Mouse (Mus musculus) bone marrow, adult 2 months (tissue): Measurements from ENCODE around the gene H1foo. TPM values are rescaled to one million over a fixed set of nuclear protein-coding genes. Genes with fewer than 3 reads are reported as not detected.

Source experiments
- H3K27ac ChIP-seq: fragments of 200-500 bp; 2 replicates; pipeline ENCODE4 v1.5.1; 2012; ENCODE audit warnings: low read depth, mild to moderate bottlenecking, control low read depth, inconsistent platforms, low read length; ENCODE audit not compliant: control insufficient read depth, poor library complexity, insufficient read depth
- H3K4me1 ChIP-seq: fragments of 200-500 bp; 2 replicates; pipeline ENCODE4 v1.6.1; 2011; ENCODE audit warnings: low read length; ENCODE audit not compliant: control insufficient read depth, insufficient read depth
- H3K4me3 ChIP-seq: fragments of 200-500 bp; replicated peaks from 2 replicates; pipeline ENCODE3; 2011; ENCODE audit warnings: mild to moderate bottlenecking, low read depth, low read length, control low read depth; ENCODE audit not compliant: control insufficient read depth
- CTCF ChIP-seq: fragments of 200-500 bp; IDR thresholded peaks from 2 replicates; pipeline ENCODE4 v1.5.1; 2011; ENCODE audit warnings: low read length, control low read depth; ENCODE audit not compliant: control insufficient read depth, insufficient read depth
- POLR2A ChIP-seq: fragments of 200-500 bp; IDR thresholded peaks from 2 replicates; pipeline ENCODE4 v1.6.1; 2011; ENCODE audit warnings: low read depth, mild to moderate bottlenecking, control low read depth, low read length, borderline replicate concordance; ENCODE audit not compliant: control insufficient read depth
- whole genome bisulfite sequencing: fragments of 180-500 bp; shearing (Covaris S2); methylation state at CpG from one replicate; pipeline ENCODE4 v1.1.7; 2018; 5-methylcytosine and 5-hydroxymethylcytosine counted together
- polyA plus RNA-seq: library from polyadenylated mRNA; stranded (reverse); fragments of >200 nt; gene quantifications from 2 replicates; pipeline ENCODE4 v1.2.4, GENCODE M21; 2011; ENCODE audit warnings: low replicate concordance; ENCODE audit not compliant: missing spikeins, insufficient read depth, insufficient read length

The H1foo gene
- polyA plus RNA-seq, 1 experiment = not detected

DNA sequence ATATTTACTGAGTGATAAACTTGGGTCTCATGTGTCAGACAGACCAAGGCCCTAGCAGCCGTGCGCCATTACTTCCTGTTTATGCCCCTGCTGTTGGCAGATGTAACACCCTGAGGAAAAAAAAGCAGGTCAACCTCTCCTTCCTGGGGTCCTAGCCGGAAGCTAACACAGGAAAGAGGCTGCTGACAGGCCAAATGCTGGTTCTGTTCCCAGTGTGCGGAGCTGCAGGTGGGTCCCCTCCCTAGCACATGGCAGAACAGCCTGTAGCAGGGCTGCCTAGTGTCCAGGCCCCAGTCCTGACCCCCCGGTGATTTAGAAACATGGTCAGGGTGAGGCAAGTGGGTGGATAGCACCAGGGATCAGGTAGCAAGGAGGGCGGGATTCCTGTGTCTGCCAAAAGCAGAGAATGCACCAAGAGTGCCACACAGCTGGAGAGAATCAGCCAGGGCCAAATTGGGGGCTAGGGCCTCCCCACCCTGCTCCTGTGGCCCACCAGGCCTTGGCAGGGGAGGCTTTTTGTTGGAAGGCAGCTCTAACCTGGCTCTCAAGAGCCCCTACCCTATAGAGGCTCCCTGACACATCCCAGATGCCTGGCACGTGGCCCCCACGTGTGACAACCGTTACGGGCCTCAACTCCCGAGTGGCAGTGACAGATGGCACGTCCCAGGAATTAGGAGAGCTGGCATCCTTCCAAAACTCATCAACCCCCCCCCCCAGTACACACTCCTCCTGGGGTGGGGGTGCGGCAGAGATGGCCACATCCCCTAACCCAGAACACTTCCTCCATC is 26.7 kb downstream of the H1foo start:
- 47% methylated on average over 13 of the region's 13 CpGs for WGBS
- H3K27ac ChIP-seq = no peak overlapping the region; the same call in 1 of the 2 replicates
- no peak for TF ChIP-seq CTCF
- no peak for TF ChIP-seq POLR2A
- H3K4me3 ChIP-seq = no peak overlapping the region
- H3K4me1 ChIP-seq = peaks cover 17% of the 10 kb centered on the region

GRCm38 (mm10) chr6:115972083-115972764 is 27.5 kb downstream of the H1foo start:
- 66% methylated on average over 7 of the region's 7 CpGs for WGBS
- TF ChIP-seq CTCF = no peak
- TF ChIP-seq POLR2A = no peak
- Histone ChIP-seq H3K4me1 (peaks cover 17% of the 10 kb centered on the region), H3K4me3 (no peak overlapping the region), H3K27ac (peak overlapping the region; percentile 2; the same call in 1 of the 2 replicates)

DNA sequence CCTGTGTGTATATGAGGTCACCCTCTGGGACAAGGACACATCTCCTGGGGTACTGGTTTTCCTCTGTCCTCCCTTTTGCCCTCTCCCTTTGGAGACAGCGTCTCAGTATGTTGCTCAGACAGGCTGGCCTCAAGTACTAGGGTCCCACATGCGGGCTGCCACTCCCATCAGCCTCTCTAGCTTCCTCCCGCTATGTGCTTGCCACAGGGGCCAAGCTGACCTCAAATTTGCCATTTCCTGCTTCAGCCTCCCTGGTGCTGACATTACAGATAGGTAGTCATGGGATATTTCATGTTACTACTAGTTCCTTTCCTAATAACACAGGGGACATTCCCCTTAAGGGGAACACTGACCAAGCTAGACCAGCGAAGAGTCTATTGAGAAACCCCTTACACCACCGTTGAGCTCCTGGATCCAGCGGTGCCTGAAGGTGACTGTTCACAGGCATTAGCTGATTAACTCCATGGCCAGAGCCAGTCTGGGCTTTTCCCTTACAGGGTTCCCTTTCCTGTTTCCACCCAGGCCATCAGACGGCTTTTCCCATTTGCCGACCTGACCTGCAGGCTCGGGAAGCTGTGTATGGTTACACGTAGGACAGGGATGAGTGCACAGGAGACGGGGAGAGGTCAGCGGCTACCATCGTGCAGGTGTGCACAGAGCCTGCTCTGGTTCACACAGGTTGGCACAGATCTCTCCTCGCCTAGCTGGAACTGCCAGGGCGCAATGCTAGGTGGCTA is 28.6 kb downstream of the H1foo start:
- TF ChIP-seq CTCF = no peak
- TF ChIP-seq POLR2A = no peak
- Histone ChIP-seq H3K27ac (peak overlapping the region; percentile 37; the same call in 1 of the 2 replicates), H3K4me1 (peaks cover 17% of the 10 kb centered on the region), H3K4me3 (no peak overlapping the region)
- WGBS = 60% methylated on average over 15 of the region's 15 CpGs

DNA sequence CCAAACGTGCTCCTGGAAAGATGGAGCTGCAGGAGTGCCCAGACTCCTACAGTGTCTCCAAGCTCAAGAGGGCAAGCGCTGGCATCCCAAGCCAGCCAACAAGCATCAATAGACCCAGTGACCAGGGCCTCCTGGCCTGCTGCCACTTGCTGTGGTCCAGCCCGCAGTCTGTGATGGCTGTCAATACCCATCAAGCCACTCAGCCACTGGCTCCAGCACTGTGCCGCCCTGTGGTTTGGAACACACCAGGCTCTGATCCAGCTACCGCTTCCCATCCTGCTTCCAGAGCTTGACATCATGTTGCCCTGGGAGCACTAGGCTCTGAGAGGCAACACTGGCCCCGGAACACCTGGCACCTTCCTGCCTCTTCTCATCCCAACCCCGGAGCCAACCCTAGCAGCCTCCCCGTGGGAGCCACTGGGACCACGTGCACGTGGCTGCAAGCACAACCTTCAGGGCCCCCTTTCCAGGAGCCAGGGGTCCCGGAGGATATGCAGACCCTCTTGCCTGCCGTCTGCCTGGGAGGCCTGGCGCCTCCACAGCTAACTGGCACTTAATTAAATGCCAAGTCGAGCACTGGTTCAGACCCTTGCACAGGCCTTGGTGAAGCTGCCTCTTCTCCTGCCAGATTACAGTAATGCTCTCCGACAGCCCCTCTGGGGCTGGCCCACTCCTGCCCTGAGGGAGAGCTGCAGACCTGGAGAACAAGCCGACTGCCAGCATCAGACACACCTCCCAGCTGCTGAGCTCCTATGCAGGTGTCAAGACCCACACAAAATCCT is 29.3 kb downstream of the H1foo start:
- no peak overlapping the region for H3K27ac ChIP-seq
- H3K4me1 ChIP-seq = peaks cover 17% of the 10 kb centered on the region
- 74% methylated on average over 16 of the region's 16 CpGs for WGBS
- no peak overlapping the region for H3K4me3 ChIP-seq
- TF ChIP-seq CTCF (no peak), POLR2A (no peak)

GRCm38 (mm10) chr6:115975606-115976005 is 30.9 kb downstream of the H1foo start:
- WGBS = 73% methylated on average over 8 of the region's 8 CpGs
- TF ChIP-seq CTCF (no peak), POLR2A (no peak)
- H3K27ac ChIP-seq = no peak overlapping the region
- no peak overlapping the region for H3K4me3 ChIP-seq
- peaks cover 6% of the 10 kb centered on the region; the same call in 1 of the 2 replicates for H3K4me1 ChIP-seq

GRCm38 (mm10) chr6:115977810-115978209 is 33.1 kb downstream of the H1foo start:
- TF ChIP-seq CTCF (no peak), POLR2A (no peak)
- Histone ChIP-seq H3K27ac (no peak overlapping the region), H3K4me1 (peaks cover 2% of the 10 kb centered on the region; the same call in 1 of the 2 replicates), H3K4me3 (no peak overlapping the region)
- 71% methylated on average over 15 of the region's 15 CpGs for WGBS

GRCm38 (mm10) chr6:115978596-115978995 is 33.9 kb downstream of the H1foo start:
- Histone ChIP-seq H3K4me1 (no peaks in the 10 kb centered on the region; the same call in 1 of the 2 replicates), H3K4me3 (no peak overlapping the region), H3K27ac (no peak overlapping the region)
- TF ChIP-seq CTCF (peak; percentile 24; the same call in 1 of the 2 replicates), POLR2A (no peak)
- 82% methylated on average over 8 of the region's 8 CpGs for WGBS
